Mouse (Mus musculus): ENCODE results near the gene Gm11541.

DNA sequence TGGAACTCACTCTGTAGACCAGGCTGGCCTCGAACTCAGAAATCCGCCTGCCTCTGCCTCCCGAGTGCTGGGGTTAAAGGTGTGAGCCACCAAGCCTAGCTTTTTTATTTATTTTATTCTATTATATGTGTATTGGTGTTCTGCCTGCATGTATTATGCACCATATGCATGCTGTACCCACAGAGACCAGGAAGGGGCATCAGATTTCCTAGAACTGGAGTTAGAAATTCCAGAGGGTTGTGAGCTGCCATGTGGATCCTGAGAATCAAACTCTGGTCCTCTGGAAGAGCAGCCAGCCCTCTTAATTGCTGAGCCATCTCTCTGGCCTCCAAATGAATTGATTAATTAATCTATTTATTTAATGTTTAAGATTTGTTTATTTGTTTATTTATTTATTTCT is 4.9 kb downstream of the Gm11541 start:
- TF ChIP-seq CTCF (IDR thresholded peaks at IDR 0.05; ENCODE audit: borderline replicate concordance, extremely low read depth, insufficient read depth, insufficient read length) (no peak), POLR2A (IDR thresholded peaks at IDR 0.05; ENCODE audit: borderline replicate concordance, extremely low read depth, insufficient read depth, insufficient read length, poor library complexity, severe bottlenecking) (no peak)
